Comparison of ENCODE assay signal across 25 mouse cellular contexts in the genomic region with DNA sequence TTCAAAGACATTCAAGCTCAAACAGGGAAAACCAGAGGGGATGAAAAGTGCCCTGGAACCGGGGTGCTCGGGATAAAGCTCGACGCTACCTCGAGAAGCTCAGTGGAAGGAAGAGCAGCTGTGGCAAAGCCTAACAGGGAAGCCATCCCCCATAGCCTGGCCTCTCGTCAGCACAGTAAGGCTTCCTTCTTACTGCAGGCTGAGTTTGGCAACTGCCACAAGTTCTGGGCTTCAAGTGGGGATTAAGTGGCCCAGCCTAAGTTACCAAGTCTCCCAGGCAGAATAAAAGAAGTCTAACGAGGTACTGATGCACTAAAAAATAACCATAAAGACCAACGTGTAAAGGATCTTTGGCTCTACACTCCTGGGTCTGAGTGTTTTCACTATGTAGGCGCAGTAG. TPM values are rescaled to one million over a fixed set of nuclear protein-coding genes. Genes with fewer than 3 reads are reported as not detected.
DNase-seq lines count a peak whose midpoint lies in the region; ATAC-seq lines count a peak whose summit lies in the region.
"Had no signal": no experiment of that assay in that cellular context is flagged by ENCODE, and none has a peak within 500 bp of the region (broad histone marks: within the 10 kb centered on the region; RNA-seq: fewer than 3 reads in every experiment).

No protein-coding gene starts in this region.

- H3K4me3 ChIP-seq in heart, embryonic 14.5 days (ENCODE audit: control insufficient read depth in 1 of 2, insufficient read depth in 1 of 2, low read depth in 1 of 2, low read length in 2 of 2) = no peak overlapping the region
- H3K4me3 ChIP-seq in kidney, embryonic 16.5 days (ENCODE audit: low read length) = no peak overlapping the region
- no peak overlapping the region for H3K4me3 ChIP-seq in liver, embryonic 15.5 days (replicated peaks)
- no peak overlapping the region for H3K4me3 ChIP-seq in liver, embryonic 11.5 days (ENCODE audit: low read depth, low read length)
- no peak overlapping the region for H3K4me3 ChIP-seq in liver, embryonic 16.5 days (ENCODE audit: low read depth, low read length)
- H3K4me3 ChIP-seq: embryonic facial prominence, embryonic 13.5 days; forebrain, embryonic 10.5 days; forebrain, embryonic 15.5 days; hindbrain, embryonic 13.5 days; limb, embryonic 15.5 days; midbrain, embryonic 10.5 days; myocyte; neural tube, embryonic 12.5 days had no signal

- peak overlapping the region; percentile 16; the same call in 1 of the 2 replicates for H3K9ac ChIP-seq in heart, embryonic 14.5 days (ENCODE audit: low read length)
- H3K9ac ChIP-seq in kidney, embryonic 16.5 days (replicated peaks; ENCODE audit: low read length) = no peak overlapping the region
- H3K9ac ChIP-seq in liver, embryonic 15.5 days = no peak overlapping the region
- no peak overlapping the region for H3K9ac ChIP-seq in liver, embryonic 11.5 days (ENCODE audit: low read depth, low read length)
- H3K9ac ChIP-seq in liver, embryonic 16.5 days (ENCODE audit: low read depth, low read length) = no peak overlapping the region
- H3K9ac ChIP-seq: embryonic facial prominence, embryonic 13.5 days; forebrain, embryonic 15.5 days; limb, embryonic 15.5 days; neural tube, embryonic 12.5 days had no signal

- H3K4me1 ChIP-seq in heart, embryonic 14.5 days (ENCODE audit: control insufficient read depth in 2 of 2, insufficient read depth in 2 of 2, low read length in 2 of 2) = peaks cover 18 to 40% of the 10 kb centered on the region in 2 experiments
- peaks cover 34% of the 10 kb centered on the region for H3K4me1 ChIP-seq in kidney, embryonic 16.5 days (ENCODE audit: insufficient read depth, low read length)
- H3K4me1 ChIP-seq in liver, embryonic 15.5 days (replicated peaks) = peaks cover 70% of the 10 kb centered on the region
- H3K4me1 ChIP-seq in liver, embryonic 11.5 days (replicated peaks; ENCODE audit: control insufficient read depth, insufficient read depth, low read length) = peaks cover 40% of the 10 kb centered on the region
- peaks cover 42% of the 10 kb centered on the region for H3K4me1 ChIP-seq in liver, embryonic 16.5 days (ENCODE audit: control insufficient read depth, low read depth, low read length)

- DNase-seq in heart, adult 18-20 months = no peak
- no peak for DNase-seq in kidney, adult 18-20 months
- DNase-seq in liver, embryonic 11.5 days (ENCODE audit: low spot score) = no peak
- no peak for DNase-seq in adrenal gland, adult (ENCODE audit: inconsistent age in 2 of 2, low spot score in 1 of 2)
- DNase-seq: adrenal gland, adult 2 months; adrenal gland, postnatal 36 days; B cell, adult 2 months; cerebellum, adult 18-20 months; cerebellum, postnatal 10 days; gastrocnemius, postnatal 25 days; right cerebral cortex, adult 18-20 months; spleen, adult 18-20 months; thymus, postnatal 14 days had no signal

- H3K36me3 ChIP-seq in heart, embryonic 14.5 days (ENCODE audit: control insufficient read depth, insufficient read depth, low read length) = peaks cover 93% of the 10 kb centered on the region
- peaks cover 86% of the 10 kb centered on the region for H3K36me3 ChIP-seq in kidney, embryonic 16.5 days (ENCODE audit: insufficient read depth, low read length)
- H3K36me3 ChIP-seq in liver, embryonic 15.5 days (replicated peaks) = peaks cover 93% of the 10 kb centered on the region
- peaks cover 77% of the 10 kb centered on the region for H3K36me3 ChIP-seq in liver, embryonic 11.5 days (ENCODE audit: control insufficient read depth, insufficient read depth, low read length)
- peaks cover 83% of the 10 kb centered on the region for H3K36me3 ChIP-seq in liver, embryonic 16.5 days (ENCODE audit: control insufficient read depth, insufficient read depth)

- 83% methylated on average over 9 of the region's 9 CpGs for WGBS in heart, embryonic 14.5 days
- WGBS in kidney, embryonic 16.5 days = 88% methylated on average over 9 of the region's 9 CpGs
- 86% methylated on average over 9 of the region's 9 CpGs for WGBS in liver, embryonic 15.5 days (ENCODE audit: insufficient replicate concordance)
- WGBS in liver, embryonic 11.5 days = 90% methylated on average over 9 of the region's 9 CpGs
- 90% methylated on average over 9 of the region's 9 CpGs for WGBS in liver, embryonic 16.5 days (ENCODE audit: insufficient replicate concordance)

- no peak for ATAC-seq in heart, embryonic 14.5 days (ENCODE audit: insufficient number of reproducible peaks, insufficient read depth, low FRiP score, low read depth)
- ATAC-seq in kidney, embryonic 16.5 days (ENCODE audit: low FRiP score, low TSS enrichment) = no peak
- ATAC-seq in liver, embryonic 15.5 days (ENCODE audit: insufficient read depth) = no peak
- no peak for ATAC-seq in liver, embryonic 11.5 days (replicated peaks; ENCODE audit: low FRiP score)
- no peak for ATAC-seq in liver, embryonic 16.5 days (ENCODE audit: low read depth)
- ATAC-seq: forebrain, embryonic 15.5 days had no signal

- 0 out of 4 replicates have a peak overlapping the region, but pooled peaks of 1 of the 2 experiments have one; percentile 84 for H3K27ac ChIP-seq in heart, embryonic 14.5 days (replicated peaks in 1 of 2; ENCODE audit: control insufficient read depth in 1 of 2, insufficient read depth in 1 of 2, low read depth in 2 of 2, low read length in 2 of 2)
- 0 out of 2 replicates have a peak overlapping the region, but pooled peaks have one; percentile 13 for H3K27ac ChIP-seq in kidney, embryonic 16.5 days (ENCODE audit: low read length)
- H3K27ac ChIP-seq in liver, embryonic 15.5 days (replicated peaks) = peak overlapping the region; percentile 98; the same call in 1 of the 2 replicates
- H3K27ac ChIP-seq in liver, embryonic 11.5 days (ENCODE audit: low read depth, low read length) = no peak overlapping the region
- H3K27ac ChIP-seq in liver, embryonic 16.5 days (ENCODE audit: low read length) = peak overlapping the region; percentile 36; the same call in 1 of the 2 replicates
- H3K27ac ChIP-seq: embryonic facial prominence, embryonic 13.5 days; forebrain, embryonic 10.5 days; forebrain, embryonic 15.5 days; hindbrain, embryonic 13.5 days; limb, embryonic 15.5 days; midbrain, embryonic 10.5 days; neural tube, embryonic 12.5 days had no signal

- H3K4me2 ChIP-seq in heart, embryonic 14.5 days (ENCODE audit: low read length) = no peak overlapping the region
- H3K4me2 ChIP-seq in kidney, embryonic 16.5 days (replicated peaks; ENCODE audit: low read depth, low read length) = no peak overlapping the region
- H3K4me2 ChIP-seq in liver, embryonic 15.5 days = no peak overlapping the region
- no peak overlapping the region for H3K4me2 ChIP-seq in liver, embryonic 11.5 days
- no peak overlapping the region for H3K4me2 ChIP-seq in liver, embryonic 16.5 days (ENCODE audit: low read depth, low read length)
- H3K4me2 ChIP-seq: embryonic facial prominence, embryonic 13.5 days; forebrain, embryonic 15.5 days; hindbrain, embryonic 13.5 days; limb, embryonic 15.5 days; neural tube, embryonic 12.5 days had no signal

- H3K9me3 ChIP-seq in heart, embryonic 14.5 days (ENCODE audit: control insufficient read depth, low read length) = no peaks in the 10 kb centered on the region
- no peaks in the 10 kb centered on the region for H3K9me3 ChIP-seq in kidney, embryonic 16.5 days (ENCODE audit: low read length)
- H3K9me3 ChIP-seq in liver, embryonic 15.5 days (replicated peaks) = no peaks in the 10 kb centered on the region
- H3K9me3 ChIP-seq in liver, embryonic 11.5 days (ENCODE audit: control insufficient read depth, low read length) = no peaks in the 10 kb centered on the region
- no peaks in the 10 kb centered on the region for H3K9me3 ChIP-seq in liver, embryonic 16.5 days (replicated peaks; ENCODE audit: control insufficient read depth, low read length)
- H3K9me3 ChIP-seq: embryonic facial prominence, embryonic 13.5 days; forebrain, embryonic 10.5 days; forebrain, embryonic 15.5 days; hindbrain, embryonic 13.5 days; limb, embryonic 15.5 days; midbrain, embryonic 10.5 days; neural tube, embryonic 12.5 days had no signal

- H3K27me3 ChIP-seq in heart, embryonic 14.5 days (ENCODE audit: control insufficient read depth, insufficient read depth, low read length) = no peaks in the 10 kb centered on the region
- H3K27me3 ChIP-seq in kidney, embryonic 16.5 days (ENCODE audit: insufficient read depth, low read length) = no peaks in the 10 kb centered on the region
- H3K27me3 ChIP-seq in liver, embryonic 15.5 days = no peaks in the 10 kb centered on the region
- no peaks in the 10 kb centered on the region for H3K27me3 ChIP-seq in liver, embryonic 11.5 days (replicated peaks; ENCODE audit: control insufficient read depth, insufficient read depth, low read length)
- no peaks in the 10 kb centered on the region for H3K27me3 ChIP-seq in liver, embryonic 16.5 days (ENCODE audit: control insufficient read depth, insufficient read depth, low read depth, low read length)
- H3K27me3 ChIP-seq: embryonic facial prominence, embryonic 13.5 days; forebrain, embryonic 15.5 days; hindbrain, embryonic 13.5 days; limb, embryonic 15.5 days; neural tube, embryonic 12.5 days had no signal

RNA-seq across cellular contexts. Expression of a gene that starts 6.1 kb away (rescaled TPM):
- polyA plus RNA-seq in heart, embryonic 14.5 days (2014; fragmentation: Nextera tagmentation; extraction: Ambion mirVana) = 38.0 and 40.5 TPM in 2 replicates
- total RNA-seq in heart, adult 18-20 months (2021) = 10 to 100 TPM; 48.7 to 59.5 TPM
- 83.5 and 92.1 TPM in 2 replicates for polyA plus RNA-seq in kidney, embryonic 16.5 days (2015; fragmentation: Nextera tagmentation; extraction: Ambion mirVana)
- 89.4 and 101 TPM in 2 replicates for polyA plus RNA-seq in liver, embryonic 15.5 days (2015; fragmentation: Nextera tagmentation; extraction: Ambion mirVana)
- polyA plus RNA-seq in liver, embryonic 11.5 days (2014; fragmentation: Nextera tagmentation; extraction: Ambion mirVana) = 109 and 111 TPM in 2 replicates
- 85.4 and 92.5 TPM in 2 replicates for polyA plus RNA-seq in liver, embryonic 16.5 days (2015; fragmentation: Nextera tagmentation; extraction: Ambion mirVana)
